Mouse (Mus musculus) erythroblast, adult 5-6 weeks (primary cell): ENCODE results near the gene Ralgps1. TPM values are rescaled to one million over a fixed set of nuclear protein-coding genes. Genes with fewer than 3 reads are reported as not detected.
A peak's percentile ranks its signal among the peaks of the same experiment; 100 is the strongest.

Experiments
- ATAC-seq: replicated peaks from 2 replicates; pipeline ENCODE4 v1.8.0; 2016; ENCODE audit warnings: moderate number of reproducible peaks, mild to moderate bottlenecking, moderate TSS enrichment, inconsistent platforms; ENCODE audit not compliant: poor library complexity, low FRiP score, severe bottlenecking
- total RNA-seq, 2 experiments: library from RNA; stranded (forward) in 1 of 2; stranded (reverse) in 1 of 2; fragments of 150-400 nt in 1 of 2; fragments of 200-764, 138-1000 nt in 1 of 2; gene quantifications; 2 replicates each; pipeline versions ENCODE4 v1.2.3 to v1.2.4; 2015 to 2017; ENCODE audit warnings: low replicate concordance in 2 of 2

Ralgps1 gene
- total RNA-seq, 2 experiments from 2014 or later = 0.58 to 0.60 TPM

GRCm38 (mm10) chr2:33363890-33364289 is 7.4 kb downstream of the Ralgps1 start:
- ATAC-seq = no peak

- ATAC-seq = no peak
Observed at GRCm38 (mm10) chr2:33361139-33361716, 10.1 kb downstream of the Ralgps1 start.

DNA sequence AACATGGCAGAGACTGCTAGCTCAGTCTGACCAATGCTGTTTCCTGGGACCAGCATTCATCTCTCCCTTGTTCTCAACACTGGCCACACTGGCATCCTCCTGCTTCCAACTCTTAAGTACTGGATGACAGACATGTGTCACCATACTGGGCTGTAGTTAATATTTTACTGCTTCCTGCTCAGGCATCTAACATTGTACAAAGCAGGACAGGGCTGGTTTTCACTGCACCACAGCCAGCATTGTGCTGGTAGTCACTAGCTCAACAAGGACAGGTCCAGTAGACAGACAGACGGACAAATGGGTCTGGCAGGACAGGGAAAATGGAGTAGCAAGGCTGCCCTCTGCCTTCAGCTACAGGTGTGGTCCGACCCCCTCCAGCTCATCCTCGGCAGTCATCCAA is 10.7 kb downstream of the Ralgps1 start:
- ATAC-seq = no peak

GRCm38 (mm10) chr2:33359184-33359583 is 12.1 kb downstream of the Ralgps1 start:
- no peak for ATAC-seq

DNA sequence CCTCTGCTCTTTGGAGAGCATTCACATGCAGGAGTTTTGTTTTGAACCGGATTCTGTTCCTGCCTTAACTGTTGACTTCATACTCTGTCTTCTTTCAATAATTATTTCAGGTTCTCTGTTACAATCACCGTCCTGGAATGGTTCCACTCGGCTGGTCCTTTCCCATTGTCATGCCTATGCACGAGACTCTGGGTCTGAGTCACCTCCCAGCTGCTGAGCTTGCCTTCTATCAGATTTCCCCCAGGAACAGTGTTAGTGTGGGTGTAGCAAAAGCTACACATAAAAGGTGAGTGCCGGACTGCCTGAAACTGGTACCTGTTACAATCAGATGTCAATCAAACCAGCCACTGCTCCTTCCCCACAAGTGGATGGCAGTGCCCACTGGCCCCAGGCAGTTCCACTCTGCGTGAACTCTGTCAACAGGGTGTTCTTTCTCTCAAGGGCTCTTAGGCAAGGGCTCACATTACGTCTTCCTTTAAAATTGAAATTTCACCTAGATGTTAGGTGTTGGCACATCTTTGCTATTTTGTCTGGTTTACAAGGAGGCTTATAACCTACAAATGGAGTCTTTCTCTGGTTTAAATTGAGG is 13.9 kb downstream of the Ralgps1 start:
- ATAC-seq = no peak

DNA sequence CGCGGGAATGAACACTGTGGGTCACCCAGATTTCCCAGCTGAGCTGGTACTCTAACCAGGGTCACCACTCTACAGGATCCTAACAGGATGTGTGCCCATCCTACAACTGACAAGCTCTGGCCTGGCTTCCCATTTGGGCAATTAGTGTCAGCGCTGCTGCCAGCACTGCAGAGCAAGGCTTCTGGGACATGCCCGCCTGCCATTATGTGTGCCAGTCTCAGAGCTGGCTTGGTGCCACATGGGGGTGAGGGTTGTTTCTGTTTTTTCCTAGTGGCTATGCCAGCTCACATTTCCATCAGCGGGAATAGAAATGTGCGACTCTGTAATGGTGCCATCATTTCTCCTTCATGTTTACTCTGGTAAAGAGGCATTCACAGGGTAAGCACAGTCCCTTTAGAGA is 15.7 kb downstream of the Ralgps1 start:
- no peak for ATAC-seq

DNA sequence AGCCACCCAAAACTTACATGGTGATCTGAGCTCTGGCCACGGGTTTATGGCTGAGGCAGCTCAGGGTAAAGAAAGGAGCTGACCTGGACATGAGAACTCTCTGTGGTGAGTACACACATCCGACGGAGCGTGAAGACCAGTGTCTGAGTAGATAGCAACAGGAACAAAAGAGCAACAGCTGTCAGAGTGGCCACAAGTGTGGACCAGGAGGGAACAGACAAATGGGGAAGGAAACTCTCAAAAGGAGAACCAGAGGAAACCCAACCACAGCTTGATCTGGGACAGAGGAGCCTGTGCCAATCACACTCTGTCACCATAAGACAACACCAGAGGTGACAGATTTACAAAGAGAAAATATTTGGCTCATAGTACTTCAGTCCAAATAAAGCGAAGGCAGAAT is 17.9 kb downstream of the Ralgps1 start:
- ATAC-seq = no peak

DNA sequence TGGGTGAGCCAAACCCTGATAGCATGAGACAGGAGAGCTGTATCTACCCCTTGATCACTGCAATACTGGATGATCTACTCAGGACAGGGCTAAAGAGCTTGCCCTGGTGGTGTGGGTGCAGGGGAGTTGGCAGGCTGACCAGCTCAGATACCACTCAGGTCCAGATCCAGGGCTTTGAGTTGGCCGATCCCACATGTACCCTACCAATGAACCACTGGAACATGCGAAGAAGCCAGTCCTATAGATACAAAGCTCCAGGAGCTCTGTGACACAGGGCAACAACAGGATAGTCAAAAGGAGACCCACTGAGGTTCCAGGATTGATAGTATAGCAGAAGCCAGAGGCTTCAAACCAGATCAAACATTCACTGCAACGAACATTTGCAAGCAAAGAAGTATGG is 19.8 kb downstream of the Ralgps1 start:
- no peak for ATAC-seq

GRCm38 (mm10) chr2:33350921-33351320 is 20.4 kb downstream of the Ralgps1 start:
- ATAC-seq = no peak

GRCm38 (mm10) chr2:33349581-33349980 is 21.7 kb downstream of the Ralgps1 start:
- no peak for ATAC-seq

DNA sequence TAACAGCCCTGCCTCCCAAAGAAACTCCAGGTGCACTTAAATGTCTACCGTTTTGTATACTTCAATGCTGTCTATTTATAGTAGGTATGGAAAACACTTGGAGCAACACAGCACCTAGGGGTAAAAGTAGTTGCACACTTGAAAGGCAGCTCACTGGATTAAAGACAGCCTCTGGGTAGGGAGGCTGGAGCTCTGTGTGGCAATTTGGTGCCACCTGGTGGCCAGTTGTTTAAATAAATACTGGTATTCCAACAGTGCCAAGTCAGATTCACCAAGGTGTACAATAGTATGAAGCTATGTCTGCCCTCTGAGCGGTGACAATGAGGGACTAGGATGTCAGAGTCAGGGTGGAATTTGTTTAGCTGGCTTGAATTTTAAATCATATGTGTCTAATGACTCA is 22.2 kb downstream of the Ralgps1 start:
- ATAC-seq = peak; percentile 75

DNA sequence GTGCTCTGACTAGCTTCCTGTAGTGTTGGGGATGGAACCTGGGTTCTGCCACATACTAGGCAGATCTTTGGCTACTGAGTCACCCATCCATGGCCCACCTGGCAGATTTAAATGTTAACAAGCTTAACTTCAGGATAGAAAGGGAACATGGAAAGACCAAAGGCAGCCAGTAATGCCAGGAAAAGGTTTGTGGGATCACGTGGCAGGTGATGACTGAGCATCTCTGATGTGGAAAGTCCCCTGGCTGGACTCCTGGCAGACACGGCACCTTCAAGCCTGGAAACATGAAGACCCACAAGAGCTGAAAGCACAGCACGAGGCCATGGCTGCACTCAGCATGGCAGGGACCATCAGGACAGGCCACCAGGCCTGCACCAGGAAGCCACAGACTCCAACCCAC is 23.0 kb downstream of the Ralgps1 start:
- ATAC-seq = no peak

DNA sequence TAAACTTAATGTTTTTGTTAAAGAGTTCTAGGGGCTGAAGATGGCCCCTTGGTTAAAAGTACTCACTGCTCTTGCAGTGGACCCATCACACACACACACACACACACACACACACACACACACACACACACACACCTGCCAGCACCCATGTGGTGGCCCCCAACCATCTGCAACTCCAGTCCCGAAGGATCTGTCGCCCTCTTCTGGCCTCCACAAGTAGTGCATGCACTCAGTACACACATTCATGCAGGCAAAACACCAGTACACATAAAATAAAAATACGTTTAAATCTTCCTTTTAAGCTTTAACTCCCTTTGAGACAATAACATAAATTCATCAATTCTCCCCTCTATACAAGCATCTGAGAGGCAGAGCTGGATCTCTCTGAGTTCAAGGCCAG is 23.7 kb downstream of the Ralgps1 start:
- 0 out of 2 replicates have a peak, but pooled peaks have one; percentile 52 for ATAC-seq

- no peak for ATAC-seq
Observed at GRCm38 (mm10) chr2:33346749-33347148, 24.5 kb downstream of the Ralgps1 start.

DNA sequence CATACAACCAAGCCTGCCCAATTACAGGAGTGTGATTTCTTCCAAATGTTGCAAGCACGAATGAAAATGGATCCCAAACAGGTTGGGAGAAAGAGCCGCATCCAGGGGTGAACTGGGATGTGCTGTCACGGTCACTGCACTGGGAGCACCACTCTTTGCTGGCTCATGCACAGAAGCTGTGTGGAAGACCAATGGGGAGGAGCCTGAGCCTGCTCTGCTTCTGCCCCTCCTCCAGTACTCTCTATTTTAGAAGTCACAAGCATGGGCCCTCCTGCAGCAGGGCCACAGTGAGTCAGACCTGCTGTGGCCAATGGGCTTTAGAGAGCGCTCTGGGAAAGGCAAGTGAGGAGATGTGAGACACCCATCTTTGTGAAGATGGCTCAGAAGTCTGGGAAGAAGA is 25.3 kb downstream of the Ralgps1 start:
- ATAC-seq = no peak

- no peak for ATAC-seq
Observed at GRCm38 (mm10) chr2:33345475-33345874, 25.8 kb downstream of the Ralgps1 start.

- ATAC-seq = no peak
Observed at GRCm38 (mm10) chr2:33343413-33343812, 27.9 kb downstream of the Ralgps1 start.

GRCm38 (mm10) chr2:33342148-33342547 is 29.1 kb downstream of the Ralgps1 start:
- no peak for ATAC-seq

DNA sequence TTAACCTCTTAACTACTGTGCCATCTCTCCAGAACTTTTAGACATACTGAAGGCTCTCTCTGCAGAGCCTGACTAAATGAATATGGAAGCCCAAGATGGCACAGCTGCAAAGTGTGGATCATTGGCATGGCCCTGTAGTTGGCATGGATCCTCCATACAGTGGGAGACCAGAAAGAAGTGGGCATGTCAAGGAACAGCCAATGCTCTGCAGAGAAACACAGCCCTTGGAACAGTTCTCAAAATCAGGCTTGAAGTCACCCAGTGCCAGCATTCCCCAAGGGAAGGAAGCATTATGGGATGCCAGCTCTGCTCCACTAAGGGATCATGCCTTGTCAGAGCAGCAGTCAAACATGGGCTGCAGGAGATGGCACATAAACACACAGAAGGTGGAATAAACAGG is 35.5 kb downstream of the Ralgps1 start:
- no peak for ATAC-seq

DNA sequence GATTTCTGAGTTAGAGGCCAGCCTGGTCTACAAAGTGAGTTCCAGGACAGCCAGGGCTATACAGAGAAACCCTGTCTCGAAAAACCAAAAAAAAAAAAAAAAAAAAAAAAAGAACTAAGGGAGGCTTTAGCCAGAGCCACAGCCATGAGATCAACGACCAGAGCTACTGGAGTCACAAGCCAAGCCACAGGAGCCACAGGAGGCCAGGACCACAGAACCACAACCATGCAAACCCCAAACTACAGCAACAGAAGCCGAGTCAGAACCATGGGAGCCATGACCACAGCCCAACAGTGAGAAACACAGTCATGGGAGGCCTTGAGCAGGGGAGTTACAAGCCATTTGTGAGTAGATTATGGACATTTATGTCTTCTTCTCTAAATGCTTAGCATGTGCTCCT is 41.7 kb downstream of the Ralgps1 start:
- no peak for ATAC-seq

- ATAC-seq = peak; percentile 60
Observed at GRCm38 (mm10) chr2:33328941-33329340, 42.3 kb downstream of the Ralgps1 start.

DNA sequence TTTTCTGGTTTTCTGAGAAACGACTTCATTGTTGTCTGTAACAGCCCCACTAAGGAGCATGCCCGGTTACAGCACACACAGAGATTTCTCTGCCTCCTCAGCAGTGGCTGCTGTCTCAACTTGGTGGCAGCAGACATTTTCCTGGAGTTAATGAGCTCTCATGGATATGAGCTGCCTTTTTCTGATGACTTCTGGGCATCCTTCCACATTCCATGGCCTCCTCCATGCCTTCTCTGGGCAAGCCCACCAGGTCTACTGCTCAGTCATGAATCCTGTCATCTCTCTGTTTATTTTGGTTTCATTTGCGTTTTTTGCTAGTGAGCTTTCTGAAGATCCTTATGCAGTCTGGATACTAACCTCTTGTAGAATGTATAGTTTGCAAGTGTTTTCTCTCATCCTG is 45.9 kb downstream of the Ralgps1 start:
- ATAC-seq = no peak
